In the genomic region with DNA sequence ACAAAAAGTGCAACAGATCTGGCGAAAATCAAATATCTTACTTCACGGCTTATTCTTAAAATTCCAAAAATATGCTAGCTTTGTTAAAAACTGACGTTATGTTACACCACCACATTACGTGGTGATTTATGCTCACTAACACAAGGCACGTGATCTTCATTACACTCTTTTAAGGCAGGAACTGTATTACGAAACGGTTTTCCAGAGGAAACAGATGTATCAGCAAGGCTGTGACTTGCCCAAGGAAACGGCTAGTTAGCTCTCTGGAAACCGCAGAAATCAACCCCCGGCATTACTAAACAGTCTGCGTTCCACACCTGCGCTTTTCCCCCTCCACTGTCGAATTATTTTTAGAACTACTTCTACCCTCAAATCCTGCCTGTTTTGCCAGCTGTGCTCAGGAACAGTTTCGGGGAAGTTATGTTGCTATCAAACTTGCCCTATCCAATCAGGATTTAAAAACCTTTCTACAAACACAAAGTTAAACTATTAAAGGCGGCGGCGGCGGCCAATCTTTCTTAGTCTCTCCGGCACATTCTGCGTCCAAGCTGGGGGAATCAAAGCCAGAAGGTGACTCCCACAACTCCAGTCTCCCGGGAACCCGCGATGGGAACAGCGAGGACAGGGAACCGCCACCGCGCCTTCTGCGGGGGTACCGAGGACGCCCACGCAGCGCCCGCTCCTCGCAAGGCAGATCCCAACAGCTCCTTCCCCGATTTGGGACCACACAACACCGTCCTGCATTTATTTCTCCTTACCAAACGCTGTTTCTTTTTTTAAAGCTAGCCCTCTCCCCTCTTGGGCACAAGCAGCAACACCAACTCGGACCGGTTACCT, we compare ENCODE assay signal across 8 mouse cellular contexts. TPM values are rescaled to one million over a fixed set of nuclear protein-coding genes. Genes with fewer than 3 reads are reported as not detected.
DNase-seq lines count a peak whose midpoint lies in the region; ATAC-seq and TF ChIP-seq lines count a peak whose summit lies in the region.

No protein-coding gene starts in this region.

- no peak for TF ChIP-seq POLR2A in bone marrow, adult 2 months (IDR thresholded peaks at IDR 0.05; ENCODE audit: borderline replicate concordance, control insufficient read depth, low read depth, low read length)

- peak overlapping the region; percentile 96 for H3ac ChIP-seq in C2C12 (ENCODE audit: control insufficient read depth, insufficient read length, low read depth)

- no peak for TF ChIP-seq CTCF in C2C12 (IDR thresholded peaks at IDR 0.05; ENCODE audit: control insufficient read depth, insufficient read depth, insufficient read length)
- no peak for TF ChIP-seq CTCF in bone marrow, adult 2 months (IDR thresholded peaks at IDR 0.05; ENCODE audit: control insufficient read depth, insufficient read depth, low read length)

- H3K27ac ChIP-seq in bone marrow, adult 2 months (ENCODE audit: control insufficient read depth, insufficient read depth, low read depth, low read length, poor library complexity), result peak overlapping the region; percentile 96
- H3K27ac ChIP-seq in embryonic facial prominence, embryonic 15.5 days (replicated peaks), result peak overlapping the region; percentile 98
- H3K27ac ChIP-seq in limb, embryonic 13.5 days, result peak overlapping the region; percentile 98
- H3K27ac ChIP-seq in midbrain, embryonic 15.5 days, result peak overlapping the region; percentile 99

- H3K9me3 ChIP-seq in embryonic facial prominence, embryonic 15.5 days (replicated peaks), result no peaks in the 10 kb centered on the region
- H3K9me3 ChIP-seq in limb, embryonic 13.5 days, result no peaks in the 10 kb centered on the region
- H3K9me3 ChIP-seq in midbrain, embryonic 15.5 days, result no peaks in the 10 kb centered on the region

- peak; percentile 82 to 86 for DNase-seq in heart, adult 9 months (ENCODE audit: low spot score in 2 of 2)
- peak; percentile 86 for DNase-seq in kidney, adult 9 months
- DNase-seq in spleen, postnatal 36 days (ENCODE audit: low spot score in 2 of 2), result peak; percentile 45 to 58

- under 1% methylated on average over 39 of the region's 39 CpGs for WGBS in bone marrow, adult 2 months
- under 1% methylated on average over 39 of the region's 39 CpGs for WGBS in embryonic facial prominence, embryonic 15.5 days
- WGBS in limb, embryonic 13.5 days, result under 1% methylated on average over 39 of the region's 39 CpGs
- 1% methylated on average over 39 of the region's 39 CpGs for WGBS in midbrain, embryonic 15.5 days

- peak overlapping the region; percentile 70 for H3K9ac ChIP-seq in embryonic facial prominence, embryonic 15.5 days
- peak overlapping the region; percentile 80 for H3K9ac ChIP-seq in limb, embryonic 13.5 days
- H3K9ac ChIP-seq in midbrain, embryonic 15.5 days, result peak overlapping the region; percentile 64

- H3K36me3 ChIP-seq in C2C12 (ENCODE audit: control insufficient read depth, insufficient read depth), result no peaks in the 10 kb centered on the region
- no peaks in the 10 kb centered on the region for H3K36me3 ChIP-seq in embryonic facial prominence, embryonic 15.5 days
- H3K36me3 ChIP-seq in limb, embryonic 13.5 days, result no peaks in the 10 kb centered on the region
- H3K36me3 ChIP-seq in midbrain, embryonic 15.5 days (replicated peaks), result no peaks in the 10 kb centered on the region

- H3K27me3 ChIP-seq in C2C12 (ENCODE audit: control insufficient read depth, insufficient read depth, insufficient read length), result no peaks in the 10 kb centered on the region
- H3K27me3 ChIP-seq in embryonic facial prominence, embryonic 15.5 days, result no peaks in the 10 kb centered on the region
- peaks cover 6% of the 10 kb centered on the region; the same call in 1 of the 2 replicates for H3K27me3 ChIP-seq in limb, embryonic 13.5 days
- no peaks in the 10 kb centered on the region for H3K27me3 ChIP-seq in midbrain, embryonic 15.5 days (replicated peaks)

- peaks cover 50% of the 10 kb centered on the region for H3K79me2 ChIP-seq in C2C12 (ENCODE audit: control insufficient read depth, insufficient read depth)

- ATAC-seq in embryonic facial prominence, embryonic 15.5 days (ENCODE audit: insufficient number of reproducible peaks, low FRiP score, low TSS enrichment, low read depth), result peak; percentile 35
- peak; percentile 49 for ATAC-seq in limb, embryonic 13.5 days (ENCODE audit: low FRiP score, low read depth)
- ATAC-seq in midbrain, embryonic 15.5 days (replicated peaks), result peak; percentile 53; the same call in 1 of the 2 replicates

- peak overlapping the region; percentile 52 for H3K4me2 ChIP-seq in embryonic facial prominence, embryonic 15.5 days (replicated peaks)
- peak overlapping the region; percentile 73 for H3K4me2 ChIP-seq in limb, embryonic 13.5 days (replicated peaks)
- H3K4me2 ChIP-seq in midbrain, embryonic 15.5 days, result peak overlapping the region; percentile 75

- peaks cover 10% of the 10 kb centered on the region for H3K79me3 ChIP-seq in C2C12 (ENCODE audit: low read depth)

- H3K4me3 ChIP-seq in C2C12 (ENCODE audit: insufficient read depth, poor library complexity, severe bottlenecking), result peak overlapping the region; percentile 56
- peak overlapping the region; percentile 98 for H3K4me3 ChIP-seq in bone marrow, adult 2 months (replicated peaks; ENCODE audit: control insufficient read depth, low read depth, low read length)
- H3K4me3 ChIP-seq in embryonic facial prominence, embryonic 15.5 days (replicated peaks), result peak overlapping the region; percentile 86
- peak overlapping the region; percentile 74 for H3K4me3 ChIP-seq in limb, embryonic 13.5 days
- H3K4me3 ChIP-seq in midbrain, embryonic 15.5 days, result peak overlapping the region; percentile 78

- H3K4me1 ChIP-seq in bone marrow, adult 2 months (ENCODE audit: control insufficient read depth, insufficient read depth, low read length), result peaks cover 3% of the 10 kb centered on the region
- peaks cover 16% of the 10 kb centered on the region for H3K4me1 ChIP-seq in embryonic facial prominence, embryonic 15.5 days
- H3K4me1 ChIP-seq in limb, embryonic 13.5 days, result peaks cover 16% of the 10 kb centered on the region
- H3K4me1 ChIP-seq in midbrain, embryonic 15.5 days, result peaks cover 32% of the 10 kb centered on the region

TF ChIP-seq in C2C12, 6 proteins besides CTCF, POLR2A, EP300 and RAD21:
- TF ChIP-seq MAX (IDR thresholded peaks at IDR 0.05) (no peak), MYOD1 (IDR thresholded peaks at IDR 0.05; ENCODE audit: control insufficient read depth, insufficient read length, low read depth) (peak; percentile 61), USF1 (IDR thresholded peaks at IDR 0.05; ENCODE audit: low read depth) (peak; percentile 98)

RNA-seq across cellular contexts. Expression of a gene that starts 1.2 kb away (rescaled TPM):
- 1.9 TPM for polyA plus RNA-seq in C2C12 (2012; fragmentation: generic; extraction: Trizol)
- polyA plus RNA-seq in bone marrow, adult 2 months (2011; ENCODE audit: insufficient read depth, insufficient read length, low replicate concordance, missing spikeins), result 3.6 and 5.0 TPM in 2 replicates
- polyA plus RNA-seq in embryonic facial prominence, embryonic 15.5 days (2015; fragmentation: Nextera tagmentation; extraction: Ambion mirVana), result 16.9 and 19.5 TPM in 2 replicates
- 20.3 and 22.4 TPM in 2 replicates for polyA plus RNA-seq in limb, embryonic 13.5 days (2015; fragmentation: Nextera tagmentation; extraction: Ambion mirVana)
- 11.7 and 13.1 TPM in 2 replicates for polyA plus RNA-seq in midbrain, embryonic 15.5 days (2015; fragmentation: Nextera tagmentation; extraction: Ambion mirVana)

RNA-seq across cellular contexts. Expression of a gene that starts 46.9 kb away (rescaled TPM):
- polyA plus RNA-seq in C2C12 (2012; fragmentation: generic; extraction: Trizol), result 96.7 TPM
- 36.3 and 42.7 TPM in 2 replicates for polyA plus RNA-seq in bone marrow, adult 2 months (2011; ENCODE audit: insufficient read depth, insufficient read length, low replicate concordance, missing spikeins)
- polyA plus RNA-seq in embryonic facial prominence, embryonic 15.5 days (2015; fragmentation: Nextera tagmentation; extraction: Ambion mirVana), result 87.8 and 91.4 TPM in 2 replicates
- 75.8 and 83.4 TPM in 2 replicates for polyA plus RNA-seq in limb, embryonic 13.5 days (2015; fragmentation: Nextera tagmentation; extraction: Ambion mirVana)
- polyA plus RNA-seq in midbrain, embryonic 15.5 days (2015; fragmentation: Nextera tagmentation; extraction: Ambion mirVana), result 34.6 and 39.7 TPM in 2 replicates

Comparison
In these comparisons a context has a peak if more than half of its experiments do, and no peak if none do; other contexts are left out.
1. Peak in every context shown above with its lines: DNase-seq, ATAC-seq, H3K4me3 ChIP-seq and H3K27ac ChIP-seq.